In the genomic region with DNA sequence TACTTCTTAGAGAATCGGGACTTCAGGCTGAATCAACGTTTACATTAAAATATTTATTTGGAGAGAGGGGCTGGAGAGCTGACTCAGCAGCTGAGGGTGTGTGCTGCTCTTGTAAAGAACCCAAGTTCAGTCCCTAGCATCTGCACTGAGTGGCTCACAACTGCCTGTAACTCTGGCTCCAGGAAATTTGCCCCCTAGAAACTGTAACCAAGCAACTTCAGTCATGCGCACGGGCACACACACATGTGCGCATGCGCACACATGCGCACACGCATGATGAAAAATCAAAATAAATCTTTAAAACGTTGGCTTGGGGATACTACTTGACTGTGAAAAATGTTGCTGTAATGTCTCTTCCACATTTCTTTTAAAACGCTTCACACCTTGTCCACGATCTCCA, we compare ENCODE assay signal across 14 mouse cellular contexts. TPM values are rescaled to one million over a fixed set of nuclear protein-coding genes. Genes with fewer than 3 reads are reported as not detected.
"Had no signal": no experiment of that assay in that cellular context is flagged by ENCODE, and none has a peak within 500 bp of the region (broad histone marks: within the 10 kb centered on the region; RNA-seq: fewer than 3 reads in every experiment).

No protein-coding gene starts in this region.

- H3K36me3 ChIP-seq: kidney, embryonic 15.5 days; limb, embryonic 13.5 days; liver, embryonic 15.5 days; midbrain, embryonic 15.5 days; neural tube, embryonic 13.5 days had no signal

- H3K4me3 ChIP-seq: kidney, embryonic 15.5 days; limb, embryonic 13.5 days; liver, embryonic 15.5 days; midbrain, embryonic 15.5 days; neural tube, embryonic 13.5 days had no signal

- H3K4me2 ChIP-seq: kidney, embryonic 15.5 days; limb, embryonic 13.5 days; liver, embryonic 15.5 days; midbrain, embryonic 11.5 days; midbrain, embryonic 15.5 days; neural tube, embryonic 13.5 days had no signal

- ATAC-seq: lung, postnatal 0 days; midbrain, embryonic 15.5 days had no signal

- H3K27ac ChIP-seq: kidney, embryonic 15.5 days; limb, embryonic 13.5 days; liver, embryonic 15.5 days; midbrain, embryonic 15.5 days; neural tube, embryonic 13.5 days had no signal

- DNase-seq: kidney, adult 18-20 months; kidney, postnatal 14 days; left cerebral cortex, postnatal 4 days; lung, adult 2 months; retina, postnatal 1 day; right cerebral cortex, postnatal 4 days had no signal

- H3K4me1 ChIP-seq: kidney, embryonic 15.5 days; limb, embryonic 13.5 days; liver, embryonic 15.5 days; midbrain, embryonic 15.5 days; neural tube, embryonic 13.5 days had no signal

- H3K9me3 ChIP-seq: kidney, embryonic 15.5 days; limb, embryonic 13.5 days; liver, embryonic 15.5 days; midbrain, embryonic 15.5 days; neural tube, embryonic 13.5 days had no signal

- H3K9ac ChIP-seq: kidney, embryonic 15.5 days; limb, embryonic 13.5 days; liver, embryonic 15.5 days; midbrain, embryonic 15.5 days; neural tube, embryonic 13.5 days had no signal

- H3K27me3 ChIP-seq: kidney, embryonic 15.5 days; limb, embryonic 13.5 days; liver, embryonic 15.5 days; midbrain, embryonic 15.5 days; neural tube, embryonic 13.5 days had no signal

RNA-seq across cellular contexts. Expression of a gene that starts 17.3 kb away (rescaled TPM):
- polyA plus RNA-seq: limb, embryonic 13.5 days; midbrain, embryonic 11.5 days had no signal

RNA-seq across cellular contexts. Expression of a gene that starts 31.1 kb away (rescaled TPM):
- polyA plus RNA-seq: large intestine, adult 2 months; liver, embryonic 15.5 days; lung, postnatal 0 days; midbrain, embryonic 11.5 days; midbrain, embryonic 15.5 days; neural tube, embryonic 13.5 days had no signal

RNA-seq across cellular contexts. Expression of a gene that starts 36.0 kb away (rescaled TPM):
- polyA plus RNA-seq: limb, embryonic 13.5 days; midbrain, embryonic 11.5 days; midbrain, embryonic 15.5 days; neural tube, embryonic 13.5 days had no signal
